Mouse (Mus musculus) olfactory bulb, adult 2 months (tissue): ENCODE results near the gene Odf3.

ENCODE experiments used
- CTCF ChIP-seq: fragments of 200-500 bp; IDR thresholded peaks from 2 replicates; pipeline ENCODE4 v1.5.1; 2012; ENCODE audit warnings: low read depth, mild to moderate bottlenecking, low read length, moderate library complexity; ENCODE audit not compliant: insufficient read depth
- POLR2A ChIP-seq: fragments of 200-500 bp; IDR thresholded peaks from 2 replicates; pipeline ENCODE4 v1.6.1; 2012; ENCODE audit warnings: mild to moderate bottlenecking, low read depth, low read length, moderate library complexity; ENCODE audit not compliant: insufficient read depth

- TF ChIP-seq POLR2A = no peak
- TF ChIP-seq CTCF = peak; percentile 80
Measured at GRCm38 (mm10) chr7:140844905-140845665, 2.5 kb upstream of the Odf3 start, which contains the start of gene Scgb1c1.
